Mouse (Mus musculus): ENCODE measurements around the gene Sorbs1.

The Sorbs1 gene

DNA sequence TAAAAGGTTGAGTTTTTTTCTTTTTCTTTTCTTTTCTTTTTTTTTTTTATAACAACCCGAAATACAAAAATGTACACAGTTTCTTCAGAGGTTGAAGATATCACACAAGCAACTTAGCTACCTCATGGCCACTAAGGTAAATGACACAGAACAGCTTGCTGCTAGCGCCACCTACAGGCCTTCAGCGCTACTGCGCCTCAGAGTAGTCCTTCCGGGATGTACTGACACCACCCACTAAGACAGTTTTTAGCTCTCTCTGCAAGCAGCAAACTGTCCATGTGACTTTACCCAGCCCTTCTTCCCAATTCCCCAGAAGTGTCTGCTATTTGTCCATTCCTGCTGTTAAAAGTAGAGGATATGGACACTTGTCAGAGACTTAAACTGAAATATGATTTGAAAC, 167.9 kb downstream of the Sorbs1 start:
- DNase-seq (ENCODE audit: low spot score in 2 of 2), result peak; percentile 21 to 63

DNA sequence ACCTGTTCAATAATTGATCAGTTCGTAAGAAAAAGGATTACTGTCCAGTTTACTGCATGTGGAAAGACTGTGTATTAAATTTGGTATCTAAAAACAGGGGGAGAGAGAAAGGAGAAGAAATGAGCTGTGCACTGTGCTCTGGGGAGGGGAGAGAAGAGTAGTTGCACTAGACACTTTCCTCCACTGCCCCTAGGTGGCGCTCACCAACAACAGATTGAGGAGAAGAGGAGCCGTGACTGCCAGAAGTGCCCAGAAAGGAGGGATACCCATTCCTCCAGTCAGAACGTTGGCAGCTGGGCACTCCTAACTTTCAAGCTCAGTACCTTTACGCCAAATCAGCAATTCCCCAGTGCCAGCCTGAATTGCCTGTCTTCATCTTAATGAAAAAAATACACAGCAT, 170.6 kb downstream of the Sorbs1 start:
- peak; percentile 46 to 81 for DNase-seq (ENCODE audit: low spot score in 2 of 2)

DNA sequence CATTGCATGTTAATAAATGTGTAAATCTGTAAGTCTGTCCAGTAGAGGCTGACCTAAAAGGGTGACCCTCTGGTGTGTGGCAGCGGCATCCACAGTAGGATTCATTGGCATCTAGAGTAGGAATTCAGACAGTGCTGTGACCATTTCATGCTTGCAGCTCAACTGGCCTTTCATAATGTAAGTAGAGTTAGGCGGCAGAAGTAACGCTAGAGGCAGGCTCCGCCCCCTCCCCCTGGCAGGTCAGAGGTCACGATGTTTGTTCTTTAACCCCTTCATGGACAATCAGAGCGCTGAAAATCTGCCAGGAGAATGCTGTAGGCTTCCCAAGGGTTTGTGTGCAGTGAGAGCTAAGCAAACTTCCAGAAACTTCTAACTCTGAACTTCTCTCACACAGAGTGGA, 172.4 kb downstream of the Sorbs1 start:
- DNase-seq (ENCODE audit: low spot score in 2 of 2), result no peak

DNA sequence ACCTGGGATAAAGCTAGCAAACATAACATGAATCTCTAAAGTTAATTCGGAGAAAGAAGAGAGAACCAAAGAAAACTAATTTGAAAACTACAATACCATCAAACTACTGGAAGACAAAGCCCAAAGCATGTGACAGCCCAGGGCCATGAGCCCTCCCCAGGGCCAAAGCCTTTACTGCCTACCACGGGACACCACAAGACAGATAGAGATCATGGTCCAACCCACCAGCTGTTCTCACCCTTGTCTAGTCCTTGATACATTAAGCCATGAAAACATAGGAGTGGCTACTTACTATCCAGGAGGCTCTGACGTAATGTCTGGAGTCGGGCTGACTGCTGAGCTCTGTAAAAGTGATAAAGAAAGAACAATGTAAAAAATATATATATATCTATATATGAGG, 176.9 kb downstream of the Sorbs1 start:
- DNase-seq (ENCODE audit: low spot score in 2 of 2), result no peak

DNA sequence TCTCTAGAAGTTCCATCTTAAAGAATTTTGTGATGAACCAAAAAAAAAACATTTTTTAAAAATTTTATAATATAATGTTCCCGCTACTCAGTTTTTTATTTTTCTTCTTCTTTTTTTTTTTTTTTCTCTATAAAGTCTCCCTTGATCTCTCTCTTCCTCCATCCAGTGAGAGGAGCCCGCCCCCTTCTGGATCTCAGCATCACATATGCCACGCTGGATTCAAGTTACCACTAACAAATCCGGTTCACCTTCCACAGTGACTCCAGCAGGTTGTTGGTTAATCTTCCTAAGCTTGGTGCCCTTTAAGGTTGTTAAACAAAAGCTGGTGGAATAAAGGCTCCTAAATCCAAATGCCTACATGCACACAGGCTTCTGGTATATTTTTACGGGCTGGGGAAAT, 179.7 kb downstream of the Sorbs1 start:
- no peak for DNase-seq (ENCODE audit: low spot score in 2 of 2)

DNA sequence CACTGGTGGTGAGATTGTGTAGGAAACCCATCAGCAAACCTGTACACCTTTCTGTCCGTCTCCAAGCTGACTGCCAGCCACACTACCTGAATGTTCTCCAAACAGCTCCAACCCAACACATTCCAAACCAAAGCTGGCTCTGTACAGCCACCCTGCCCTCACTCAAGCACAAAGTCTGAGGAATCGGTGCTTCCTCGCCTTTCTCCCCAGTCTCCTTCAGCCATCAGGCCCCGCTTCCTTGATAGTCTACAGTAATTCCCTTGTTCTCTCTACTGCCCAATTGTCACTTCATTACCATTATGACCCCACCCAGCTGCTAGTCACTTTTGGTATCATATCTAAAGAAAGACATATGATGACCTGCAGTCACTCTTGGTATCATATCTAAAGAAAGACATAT, 180.5 kb downstream of the Sorbs1 start:
- DNase-seq (ENCODE audit: low spot score in 2 of 2), result no peak

DNA sequence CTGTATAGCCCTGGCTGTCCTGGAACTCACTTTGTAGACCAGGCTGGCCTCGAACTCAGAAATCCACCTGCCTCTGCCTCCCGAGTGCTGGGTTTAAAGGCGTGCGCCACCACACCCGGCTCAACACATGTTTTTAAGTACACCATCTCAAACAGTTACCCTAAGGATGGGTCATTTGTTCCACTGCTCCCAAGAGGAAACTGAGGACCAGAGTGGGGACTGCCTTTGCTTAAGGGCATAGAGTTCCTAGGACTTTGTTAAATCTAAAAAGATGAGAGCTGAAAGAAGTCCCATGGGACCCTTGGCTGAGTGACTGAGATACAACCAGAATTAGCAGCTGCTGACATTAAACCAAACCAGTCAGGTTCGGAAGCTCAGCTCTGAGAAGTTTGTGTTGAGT, 181.3 kb downstream of the Sorbs1 start:
- DNase-seq (ENCODE audit: low spot score in 2 of 2), result no peak

DNA sequence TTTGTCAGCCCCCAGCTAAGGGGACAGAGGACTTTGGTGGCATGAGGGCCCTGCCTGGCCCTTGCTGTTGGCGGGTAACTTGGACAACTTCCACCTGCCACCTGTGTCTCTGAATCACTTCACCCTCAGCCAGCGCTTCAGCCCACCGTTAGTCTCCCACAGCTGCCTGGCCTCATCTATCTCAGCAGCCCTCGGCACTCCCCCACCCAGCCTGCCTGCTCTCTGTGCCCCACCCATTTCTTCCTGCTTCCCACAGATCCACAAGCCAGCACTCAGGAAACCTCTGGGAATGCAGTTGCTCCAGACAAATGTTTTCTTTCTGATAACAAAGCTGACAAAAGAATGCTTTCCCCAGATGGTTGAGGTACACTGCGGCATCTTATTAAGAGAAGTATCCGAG, 181.7 kb downstream of the Sorbs1 start:
- no peak for DNase-seq (ENCODE audit: low spot score in 2 of 2)

DNA sequence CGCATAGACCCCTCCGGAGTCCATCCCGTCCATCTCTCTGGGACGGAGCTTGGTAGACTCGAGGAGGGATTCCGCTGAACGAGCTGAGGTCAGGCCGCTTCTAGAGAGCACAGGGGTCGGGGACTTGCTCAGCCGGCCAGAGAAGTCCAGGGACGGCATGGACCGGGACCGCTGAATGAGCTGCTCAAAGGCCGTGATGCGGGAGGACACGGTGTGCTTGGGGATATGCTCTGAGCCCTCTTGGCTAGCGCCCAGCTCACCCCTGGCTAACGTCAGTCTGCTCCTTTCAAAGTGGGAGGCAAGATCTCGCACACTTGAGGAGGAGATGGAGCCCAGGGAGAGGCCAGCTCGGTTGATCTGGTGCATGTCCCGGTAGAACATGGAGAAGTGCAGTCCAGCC, 187.5 kb downstream of the Sorbs1 start:
- DNase-seq (ENCODE audit: low spot score in 2 of 2), result no peak

DNA sequence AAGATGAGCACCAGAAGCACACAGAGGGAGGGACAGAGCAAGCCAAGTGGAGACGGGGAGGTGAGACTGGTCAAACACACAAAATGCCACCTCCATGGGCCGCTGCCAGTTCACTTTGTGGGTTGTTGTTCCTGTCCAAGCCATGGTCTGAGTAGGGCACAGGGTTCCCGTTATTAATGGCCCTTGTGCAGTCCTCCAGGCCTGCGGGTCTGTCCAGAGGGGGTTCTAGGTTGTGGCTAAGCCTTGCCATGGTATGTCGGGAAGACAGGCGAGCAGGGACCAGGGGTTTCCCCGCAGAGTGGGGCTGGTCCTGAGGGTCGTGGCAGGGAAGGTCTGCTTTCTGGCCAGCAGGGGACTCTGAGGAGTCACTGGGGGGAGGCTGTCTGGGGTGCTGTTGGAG, 188.2 kb downstream of the Sorbs1 start:
- no peak for DNase-seq (ENCODE audit: low spot score in 2 of 2)

DNA sequence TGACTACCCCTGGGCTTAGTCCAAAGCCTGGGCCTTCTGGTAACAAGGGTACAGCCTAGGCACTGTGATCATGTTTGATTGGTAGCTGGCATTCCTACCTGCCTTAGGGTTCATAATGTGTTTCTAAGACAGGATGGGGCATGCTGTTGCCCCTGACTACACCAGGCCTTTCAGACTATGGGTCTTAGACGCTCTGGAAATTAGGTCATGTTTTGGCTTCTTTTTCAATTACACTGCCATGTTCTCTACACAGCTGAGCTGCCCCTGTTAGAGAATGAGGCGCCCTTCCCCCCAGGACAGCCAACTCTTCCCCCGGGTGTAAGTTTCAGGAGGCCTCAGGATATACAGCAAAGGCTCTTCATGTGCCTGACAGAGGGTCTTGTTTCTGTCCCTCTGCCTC, 191.4 kb downstream of the Sorbs1 start:
- no peak for DNase-seq (ENCODE audit: low spot score in 2 of 2)

DNA sequence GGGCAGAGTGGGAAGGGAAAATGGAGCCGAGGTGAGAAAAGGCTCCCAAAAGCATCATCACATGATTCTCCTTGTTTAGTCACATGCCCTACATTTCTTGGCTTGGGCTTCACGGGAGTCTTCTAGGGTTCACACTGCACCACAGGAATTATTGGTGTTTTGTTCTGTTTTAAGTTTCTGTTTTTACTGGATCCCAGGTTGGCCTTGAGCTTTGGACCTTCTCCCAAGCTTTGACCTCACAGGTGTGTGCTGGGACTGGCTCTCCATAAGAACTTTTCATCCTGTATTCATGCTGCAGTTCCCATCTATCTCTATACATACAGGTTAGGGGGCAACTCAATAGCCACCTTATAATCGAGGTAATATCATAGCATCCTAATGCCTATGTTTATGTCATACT, 194.4 kb downstream of the Sorbs1 start:
- no peak for DNase-seq (ENCODE audit: low spot score in 2 of 2)

DNA sequence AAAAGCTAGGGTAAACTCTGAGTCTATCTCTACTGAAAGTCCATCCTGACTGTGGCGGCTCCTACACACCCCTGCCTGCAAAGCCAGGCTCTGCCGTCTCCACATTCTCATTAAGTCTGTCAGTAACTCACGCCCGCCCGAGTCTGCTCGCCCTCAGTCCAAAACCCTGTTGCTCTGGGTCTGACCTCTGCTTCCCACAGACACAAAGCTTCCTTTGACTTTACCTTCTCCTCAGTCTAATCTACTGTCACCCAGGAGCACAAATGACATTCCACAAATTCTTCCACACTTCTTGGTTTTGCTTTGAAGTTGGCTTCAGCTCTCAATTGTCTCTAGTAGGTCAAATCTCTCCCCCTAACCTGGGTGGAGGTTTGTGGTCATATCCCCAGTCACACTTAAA, 195.1 kb downstream of the Sorbs1 start:
- DNase-seq (ENCODE audit: low spot score in 2 of 2), result no peak

DNA sequence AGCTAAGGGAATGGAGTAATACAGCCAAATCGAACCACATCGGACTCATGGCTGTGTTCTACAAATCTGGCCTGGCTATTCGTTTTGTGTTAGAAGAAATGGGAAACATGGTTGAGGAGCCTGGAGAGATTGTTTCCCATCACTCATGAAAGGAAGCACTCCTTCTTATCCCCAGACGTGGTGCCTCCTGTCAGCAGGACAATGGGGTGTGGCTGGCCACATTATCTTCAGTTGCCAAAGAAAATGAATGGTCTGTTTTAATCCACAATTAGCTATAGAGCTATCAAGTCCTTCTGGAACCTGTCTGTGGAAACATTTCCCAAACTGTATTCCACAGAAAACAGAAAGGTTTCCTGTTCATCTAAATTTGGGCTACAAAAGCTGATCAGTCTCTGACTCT, 196.6 kb downstream of the Sorbs1 start:
- DNase-seq (ENCODE audit: low spot score in 2 of 2), result no peak

DNA sequence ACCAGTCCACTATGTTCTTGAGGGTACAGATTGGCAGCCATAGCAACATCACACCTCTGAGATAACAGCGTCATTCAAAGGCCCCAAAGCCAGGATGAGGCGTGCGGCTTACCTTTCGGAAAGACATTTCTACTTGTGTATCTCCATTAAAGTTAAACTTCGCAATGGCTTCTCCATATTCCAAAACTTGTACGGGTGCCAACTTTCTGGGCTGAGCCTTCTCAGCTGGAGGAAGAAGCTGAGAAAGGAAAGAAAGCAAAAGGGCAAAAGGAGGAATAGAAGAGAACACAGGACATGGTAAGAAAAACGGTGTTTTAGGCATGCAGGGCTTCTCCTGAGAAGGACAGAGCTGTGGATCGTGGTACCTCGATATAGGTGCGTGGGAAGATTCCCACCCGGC, 199.3 kb downstream of the Sorbs1 start:
- DNase-seq (ENCODE audit: low spot score in 2 of 2), result no peak

DNA sequence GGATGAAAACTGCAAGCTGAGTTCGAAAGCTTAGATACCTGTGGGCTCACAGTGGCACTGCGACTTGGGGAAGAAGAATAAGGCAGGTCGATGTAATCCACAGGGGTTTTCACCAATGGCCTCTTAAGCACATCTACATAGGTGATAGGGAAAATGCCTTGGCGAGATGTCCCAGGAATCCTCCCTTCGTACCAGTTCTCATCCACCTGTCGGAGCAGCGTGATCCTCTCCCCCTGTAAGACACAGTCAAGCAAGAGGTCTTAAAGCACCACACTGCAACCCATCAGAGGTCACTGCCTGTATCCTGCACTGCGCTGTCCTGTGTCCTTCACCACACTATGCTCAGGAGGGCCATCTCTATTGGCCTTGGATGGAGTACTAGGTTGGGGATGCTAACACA, 201.9 kb downstream of the Sorbs1 start:
- no peak for DNase-seq (ENCODE audit: low spot score in 2 of 2)

DNA sequence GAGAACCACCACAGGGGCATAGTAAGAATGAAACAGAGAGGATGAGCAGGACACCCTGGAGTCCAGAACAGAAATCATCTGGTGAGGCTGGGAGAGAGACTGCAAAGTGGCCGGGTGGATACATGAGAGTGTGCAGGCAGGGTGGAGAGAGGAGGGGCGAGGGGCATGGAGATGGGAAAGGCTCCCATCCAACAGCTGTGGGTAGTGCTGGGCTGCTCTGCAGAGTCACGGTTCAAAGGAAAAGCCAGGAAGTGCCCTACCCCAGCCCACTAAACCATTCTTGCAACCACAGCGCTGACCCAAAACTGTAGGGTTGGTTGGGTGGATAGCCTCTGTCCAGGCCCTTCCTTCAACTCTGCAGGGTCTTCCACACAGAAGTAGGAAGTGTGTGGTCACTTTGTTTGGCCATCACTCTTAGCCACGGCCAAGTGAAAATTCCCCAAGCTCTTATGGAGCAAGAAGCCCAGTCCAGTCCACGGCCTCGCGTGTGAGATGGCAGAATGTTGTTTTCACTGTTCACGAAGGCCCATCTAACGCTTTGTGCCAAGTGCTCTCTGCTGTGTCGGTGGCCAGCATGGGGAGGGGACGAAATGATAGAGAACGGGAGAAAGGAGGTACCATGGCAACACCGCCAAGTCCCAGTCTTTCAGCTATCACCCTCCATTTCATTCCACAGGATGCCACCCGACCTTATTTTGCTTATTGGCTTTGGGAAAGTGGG, 203.0 kb downstream of the Sorbs1 start:
- no peak for DNase-seq (ENCODE audit: low spot score in 2 of 2)

DNA sequence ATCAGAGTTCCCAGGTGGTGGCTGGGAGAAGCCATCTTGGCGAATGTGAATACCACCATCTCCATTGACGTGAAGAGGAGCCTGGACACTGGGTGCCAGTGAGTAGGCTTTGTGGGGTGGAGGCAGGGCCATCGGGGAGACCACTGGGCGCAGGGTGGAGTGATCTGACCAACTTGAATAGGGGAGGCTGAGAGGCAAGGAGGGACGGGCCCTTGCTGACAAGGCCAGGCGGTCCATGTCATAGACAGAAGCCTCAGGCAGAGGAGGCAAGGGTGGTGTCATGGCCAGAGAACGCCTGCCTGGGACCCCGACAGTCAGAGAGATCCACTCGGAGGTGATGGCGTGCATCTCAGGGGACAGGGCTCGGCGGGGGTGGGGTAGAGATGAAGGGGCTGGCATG, 203.7 kb downstream of the Sorbs1 start:
- DNase-seq (ENCODE audit: low spot score in 2 of 2), result no peak

DNA sequence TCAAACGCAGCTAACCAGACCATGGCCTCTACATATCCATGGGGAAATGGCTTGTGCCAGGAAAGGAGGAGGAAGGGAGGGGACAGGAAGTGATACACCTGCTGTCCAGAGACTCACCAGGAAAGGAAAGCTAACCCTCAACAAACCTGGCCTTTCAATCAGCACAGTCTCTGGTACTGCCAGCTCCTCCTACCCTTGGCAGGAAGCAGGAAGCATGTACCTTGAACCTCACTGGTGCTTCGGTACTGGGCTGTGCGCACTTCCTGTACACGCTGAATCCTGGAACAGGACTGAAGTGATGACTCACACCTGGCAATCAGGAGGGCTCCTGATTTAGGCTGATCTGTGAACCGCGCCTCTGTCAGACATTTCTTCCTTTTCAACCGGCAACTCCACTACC, 206.0 kb downstream of the Sorbs1 start:
- no peak for DNase-seq (ENCODE audit: low spot score in 2 of 2)

DNA sequence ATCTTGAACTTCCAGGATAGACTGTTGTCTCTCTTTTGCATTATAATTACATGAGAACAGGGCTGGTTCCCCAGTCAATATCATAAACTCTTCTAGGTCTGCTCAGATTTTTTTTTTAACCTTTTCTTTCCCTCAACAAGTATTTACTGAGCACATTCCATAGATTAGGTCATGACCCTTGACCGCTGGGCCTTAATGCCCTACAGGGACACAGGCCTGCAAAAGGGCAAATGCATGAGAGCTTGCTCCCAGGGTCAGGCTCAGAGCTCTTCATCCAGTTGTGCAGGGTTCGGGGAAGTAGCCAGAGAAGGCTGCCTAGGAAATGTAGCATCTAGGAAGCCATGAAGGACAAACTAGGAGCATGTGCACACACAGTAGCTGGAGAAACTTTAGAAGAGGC, 206.9 kb downstream of the Sorbs1 start:
- no peak for DNase-seq (ENCODE audit: low spot score in 2 of 2)

DNA sequence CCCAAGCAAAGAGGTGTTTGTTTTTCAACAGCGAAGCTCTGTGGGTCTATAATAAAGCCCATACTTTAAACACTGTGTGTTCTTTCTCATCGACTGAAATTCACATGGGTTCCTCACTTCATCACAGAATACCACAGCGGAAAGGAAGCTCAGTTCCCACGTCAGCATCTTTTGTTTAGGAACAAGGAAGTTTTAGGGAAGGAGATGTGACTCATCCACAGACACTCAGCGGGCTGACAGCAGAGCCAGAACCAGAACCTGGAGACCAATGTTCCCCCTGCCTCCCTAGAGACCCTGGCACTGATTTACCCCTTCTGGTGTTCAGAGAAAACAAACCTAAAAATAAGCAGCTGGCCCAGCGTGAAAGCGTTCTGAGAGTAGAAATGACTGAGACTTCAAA, 208.1 kb downstream of the Sorbs1 start:
- no peak for DNase-seq (ENCODE audit: low spot score in 2 of 2)

DNA sequence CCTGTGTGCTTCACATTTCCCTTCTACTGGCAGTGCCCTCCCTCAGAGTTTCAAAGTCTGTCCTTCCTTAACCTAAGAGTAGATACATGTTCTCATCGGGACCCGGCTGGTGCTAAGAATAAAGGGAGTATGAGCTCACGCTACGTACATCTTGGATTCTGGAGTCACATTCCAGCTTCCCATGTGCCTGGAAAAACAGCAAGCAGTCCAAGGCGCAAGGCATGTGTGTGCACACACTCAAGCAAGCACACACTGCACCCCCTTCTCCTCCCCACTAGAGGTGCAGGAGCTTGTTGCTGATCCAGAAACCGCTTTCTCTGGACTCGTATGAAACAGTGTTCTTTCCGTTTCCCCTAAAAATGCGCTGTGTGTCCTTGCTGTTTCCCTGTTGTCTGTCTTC, 210.7 kb downstream of the Sorbs1 start:
- no peak for DNase-seq (ENCODE audit: low spot score in 2 of 2)

DNA sequence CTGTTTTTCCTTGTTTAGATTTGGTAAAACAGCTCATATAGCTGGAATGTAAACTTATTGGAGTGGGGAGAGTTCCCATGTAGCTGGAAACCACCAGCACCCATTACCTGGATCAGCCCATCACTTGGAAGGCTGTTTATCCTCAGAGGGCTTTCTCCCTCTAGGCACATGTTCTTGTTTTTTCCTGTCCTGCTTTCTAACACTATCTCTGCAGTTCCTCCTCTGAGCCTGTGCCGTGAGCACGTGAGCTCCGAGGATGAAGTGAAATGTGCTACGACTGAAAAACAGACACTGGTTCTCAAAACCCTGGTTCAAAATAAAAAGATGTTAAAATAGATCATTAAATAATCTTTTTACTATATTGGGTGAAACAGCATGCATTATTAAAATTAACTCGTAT, 211.1 kb downstream of the Sorbs1 start:
- DNase-seq (ENCODE audit: low spot score in 2 of 2), result no peak

DNA sequence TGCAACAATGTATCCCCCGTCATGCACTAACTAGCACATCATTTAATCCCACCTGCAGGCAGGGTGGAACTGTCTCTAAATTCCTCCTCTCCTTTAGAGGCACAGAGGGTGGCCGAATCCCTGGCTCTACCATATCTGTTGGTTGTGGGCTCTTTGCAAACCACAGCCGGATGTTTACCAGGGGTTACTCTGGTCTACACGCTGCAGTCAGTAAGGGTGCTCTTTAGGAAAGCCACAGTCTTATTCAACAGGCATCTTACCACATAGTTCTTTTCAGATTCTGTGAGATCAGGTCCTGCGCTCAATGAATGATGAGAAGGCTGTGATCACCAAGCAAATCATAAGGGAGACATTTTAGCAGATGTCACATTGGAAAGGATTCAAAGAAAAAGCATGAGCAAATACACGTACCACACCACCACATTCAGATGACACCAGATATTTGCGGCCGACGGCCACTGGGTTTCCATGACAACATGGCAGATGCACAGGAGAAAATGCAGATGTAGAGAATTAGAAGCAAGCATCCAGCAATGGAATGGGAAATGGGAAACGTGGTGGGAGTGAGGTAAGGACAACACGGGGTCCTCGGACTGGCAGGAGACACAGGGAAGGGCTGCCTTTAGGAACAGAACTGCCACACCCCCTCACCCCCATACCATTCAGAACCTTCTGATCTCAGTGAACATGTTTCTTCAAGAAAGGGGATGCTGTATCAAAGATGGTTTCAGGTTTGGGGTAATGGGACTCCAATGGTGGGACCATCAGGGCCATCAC, 213.4 kb downstream of the Sorbs1 start:
- DNase-seq (ENCODE audit: low spot score in 2 of 2), result no peak

All from thymus, postnatal 10 days (tissue).